Mouse (Mus musculus) heart, embryonic 10.5 days (tissue): ENCODE results near the gene Olfr147. TPM values are rescaled to one million over a fixed set of nuclear protein-coding genes. Genes with fewer than 3 reads are reported as not detected.
"Not testable (repeated sequence)": the region's sequence is repeated elsewhere in the genome, so short reads cannot be mapped to it uniquely, and the experiment has no call there.

ENCODE experiments used
- DNase-seq: peaks from one replicate; pipeline ENCODE4 v3.0.0-alpha.2; 2017; ENCODE audit warnings: low spot score
- H3K27ac ChIP-seq: fragments of 300-500 bp; sonication (generic); 2 replicates; pipeline ENCODE4 v1.5.1; 2016; ENCODE audit warnings: mild to moderate bottlenecking
- H3K27me3 ChIP-seq: fragments of 300-500 bp; sonication (generic); 2 replicates; pipeline ENCODE4 v1.6.1; 2016; ENCODE audit warnings: mild to moderate bottlenecking; ENCODE audit not compliant: poor library complexity, insufficient read depth, severe bottlenecking
- H3K36me3 ChIP-seq: fragments of 300-500 bp; sonication (generic); 2 replicates; pipeline ENCODE4 v1.6.1; 2016; ENCODE audit warnings: mild to moderate bottlenecking, moderate library complexity
- H3K4me1 ChIP-seq: fragments of 300-500 bp; sonication (generic); 2 replicates; pipeline ENCODE4 v1.6.1; 2016; ENCODE audit warnings: mild to moderate bottlenecking
- H3K4me3 ChIP-seq: fragments of 300-500 bp; sonication (generic); 2 replicates; pipeline ENCODE4 v1.5.1; 2016; ENCODE audit warnings: mild to moderate bottlenecking, moderate library complexity
- H3K9me3 ChIP-seq: fragments of 300-500 bp; sonication (generic); 2 replicates; pipeline ENCODE4 v1.6.1; 2016; ENCODE audit warnings: mild to moderate bottlenecking, moderate library complexity
- WGBS: fragments of 180-500 bp; shearing (Covaris S2); methylation state at CpG from one replicate; pipeline ENCODE4 v1.1.7; 2016; 5-methylcytosine and 5-hydroxymethylcytosine counted together
- polyA plus RNA-seq: library from polyadenylated mRNA; unstranded; fragments of >200 nt; fragmentation: Nextera tagmentation; extraction: Ambion mirVana; gene quantifications from 2 replicates; pipeline ENCODE4 v1.2.1, GENCODE M21; 2016

Olfr147 gene
- not detected in 2 replicates for polyA plus RNA-seq

- Histone ChIP-seq H3K9me3 (no peaks in the 10 kb centered on the region), H3K4me3 (no peak within 1 kb of the TSS), H3K4me1 (no peaks in the 10 kb centered on the region), H3K27me3 (no peaks in the 10 kb centered on the region), H3K36me3 (no peaks in the 10 kb centered on the region), H3K27ac (no peak within 1 kb of the TSS)
- DNase-seq = no peak
- WGBS = 74% methylated on average over 1 of the region's 1 CpGs
Measured at GRCm38 (mm10) chr9:38401398-38401797, at the start of gene Olfr147. Gene Olfr147 (plus strand): TSS chr9:38401698.

- Histone ChIP-seq H3K9me3 (no peaks in the 10 kb centered on the region), H3K27ac (no peak within 1 kb of the TSS), H3K36me3 (no peaks in the 10 kb centered on the region), H3K4me1 (no peaks in the 10 kb centered on the region), H3K27me3 (no peaks in the 10 kb centered on the region), H3K4me3 (no peak within 1 kb of the TSS)
- no peak for DNase-seq
- WGBS = 86% methylated on average over 2 of the region's 2 CpGs
Measured at GRCm38 (mm10) chr9:38366596-38366995, 34.9 kb upstream of the Olfr147 start, which contains the start of gene Olfr250. Gene Olfr250 (plus strand): TSS chr9:38366896.

GRCm38 (mm10) chr9:38376786-38377185, 24.7 kb upstream of the Olfr147 start, which contains the start of gene Olfr251:
Gene Olfr251 (plus strand): TSS chr9:38377086.
- 64% methylated on average over 2 of the region's 2 CpGs for WGBS
- H3K4me1 ChIP-seq = no peaks in the 10 kb centered on the region
- H3K9me3 ChIP-seq = no peaks in the 10 kb centered on the region
- H3K4me3 ChIP-seq = no peak within 1 kb of the TSS
- H3K27ac ChIP-seq = no peak within 1 kb of the TSS
- H3K36me3 ChIP-seq = no peaks in the 10 kb centered on the region
- no peak for DNase-seq
- no peaks in the 10 kb centered on the region for H3K27me3 ChIP-seq

- not testable (repeated sequence) for H3K9me3 ChIP-seq, H3K27me3 ChIP-seq, H3K4me1 ChIP-seq, H3K4me3 ChIP-seq, DNase-seq, H3K27ac ChIP-seq, H3K36me3 ChIP-seq
- WGBS = 94% methylated on average over 3 of the region's 3 CpGs
Measured at GRCm38 (mm10) chr9:38407502-38407901, 6.0 kb downstream of the Olfr147 start.

GRCm38 (mm10) chr9:38413502-38413901, 12.0 kb downstream of the Olfr147 start:
- 87% methylated on average over 14 of the region's 14 CpGs for WGBS
- H3K27me3 ChIP-seq, H3K9me3 ChIP-seq, H3K4me1 ChIP-seq, H3K27ac ChIP-seq, DNase-seq, H3K4me3 ChIP-seq, H3K36me3 ChIP-seq: not testable (repeated sequence)

- Histone ChIP-seq H3K27me3 (no peaks in the 10 kb centered on the region), H3K27ac (no peak overlapping the region), H3K4me3 (no peak overlapping the region), H3K9me3 (no peaks in the 10 kb centered on the region), H3K36me3 (no peaks in the 10 kb centered on the region), H3K4me1 (no peaks in the 10 kb centered on the region)
- DNase-seq = no peak
Measured at GRCm38 (mm10) chr9:38423801-38424200, 22.3 kb downstream of the Olfr147 start.

- Histone ChIP-seq H3K9me3 (no peaks in the 10 kb centered on the region), H3K36me3 (no peaks in the 10 kb centered on the region), H3K4me3 (no peak overlapping the region), H3K4me1 (no peaks in the 10 kb centered on the region), H3K27me3 (no peaks in the 10 kb centered on the region), H3K27ac (no peak overlapping the region)
- no peak for DNase-seq
- WGBS = 52% methylated on average over 1 of the region's 1 CpGs
Measured at GRCm38 (mm10) chr9:38427026-38427425, 25.5 kb downstream of the Olfr147 start.

GRCm38 (mm10) chr9:38429155-38429554, 27.7 kb downstream of the Olfr147 start, which contains the start of gene Olfr901:
Gene Olfr901 (plus strand): TSS chr9:38429455.
- WGBS = 86% methylated on average over 1 of the region's 1 CpGs
- no peaks in the 10 kb centered on the region for H3K36me3 ChIP-seq
- H3K4me1 ChIP-seq = no peaks in the 10 kb centered on the region
- no peak for DNase-seq
- no peak within 1 kb of the TSS for H3K27ac ChIP-seq
- no peak within 1 kb of the TSS for H3K4me3 ChIP-seq
- H3K27me3 ChIP-seq = no peaks in the 10 kb centered on the region
- no peaks in the 10 kb centered on the region for H3K9me3 ChIP-seq

GRCm38 (mm10) chr9:38447352-38447751, 45.9 kb downstream of the Olfr147 start, which contains the start of gene Olfr902:
Gene Olfr902 (plus strand): TSS chr9:38447652.
- DNase-seq = no peak
- WGBS = 90% methylated on average over 5 of the region's 5 CpGs
- H3K9me3 ChIP-seq = no peaks in the 10 kb centered on the region
- no peaks in the 10 kb centered on the region for H3K4me1 ChIP-seq
- no peaks in the 10 kb centered on the region for H3K27me3 ChIP-seq
- H3K4me3 ChIP-seq = no peak within 1 kb of the TSS
- no peak within 1 kb of the TSS for H3K27ac ChIP-seq
- no peaks in the 10 kb centered on the region for H3K36me3 ChIP-seq

Other genes with a start within 250 kb of the Olfr147 start
- gene Olfr891, start 220.9 kb upstream of the Olfr147 start, polyA plus RNA-seq = not detected in 2 replicates
- gene Olfr893, start 193.3 kb upstream of the Olfr147 start, polyA plus RNA-seq = not detected in 2 replicates
- gene Olfr894, start 183.6 kb upstream of the Olfr147 start, polyA plus RNA-seq = not detected in 2 replicates
- not detected in 2 replicates for gene Olfr143, start 148.9 kb upstream of the Olfr147 start, polyA plus RNA-seq
- gene Olfr895, start 133.8 kb upstream of the Olfr147 start, polyA plus RNA-seq = not detected in 2 replicates
- not detected in 2 replicates for gene Olfr896-ps1, start 110.6 kb upstream of the Olfr147 start, polyA plus RNA-seq
- not detected in 2 replicates for gene Olfr25, start 72.6 kb upstream of the Olfr147 start, polyA plus RNA-seq
- gene Olfr898, start 53.3 kb upstream of the Olfr147 start, polyA plus RNA-seq = not detected in 2 replicates
- gene Olfr250, start 34.8 kb upstream of the Olfr147 start, polyA plus RNA-seq = not detected in 2 replicates
- gene Olfr251, start 24.6 kb upstream of the Olfr147 start, polyA plus RNA-seq = not detected in 2 replicates
- gene Olfr901, start 27.8 kb downstream of the Olfr147 start, polyA plus RNA-seq = not detected in 2 replicates
- not detected in 2 replicates for gene Olfr902, start 46.0 kb downstream of the Olfr147 start, polyA plus RNA-seq
- not detected in 2 replicates for gene Olfr904, start 61.4 kb downstream of the Olfr147 start, polyA plus RNA-seq
- gene Olfr905, start 69.4 kb downstream of the Olfr147 start, polyA plus RNA-seq = not detected in 2 replicates
- not detected in 2 replicates for gene Olfr906, start 85.4 kb downstream of the Olfr147 start, polyA plus RNA-seq
- gene Olfr907, start 94.1 kb downstream of the Olfr147 start, polyA plus RNA-seq = not detected in 2 replicates
- not detected in 2 replicates for gene Olfr911-ps1, start 119.9 kb downstream of the Olfr147 start, polyA plus RNA-seq
- not detected in 2 replicates for gene Olfr910, start 136.2 kb downstream of the Olfr147 start, polyA plus RNA-seq
- not detected in 2 replicates for gene Olfr912, start 178.5 kb downstream of the Olfr147 start, polyA plus RNA-seq
- gene Olfr913, start 191.1 kb downstream of the Olfr147 start, polyA plus RNA-seq = not detected in 2 replicates
- not detected in 2 replicates for gene Olfr914, start 203.4 kb downstream of the Olfr147 start, polyA plus RNA-seq